Mouse (Mus musculus) brain, embryonic 14.5 days (tissue): ENCODE measurements at regions not wholly inside any gene's neighbourhood (a gene's known extent, or its start where the extent isn't known, plus 50 kb on each side); places are given as distances from the start of the nearest gene placed in this dataset.

Source experiments
- CTCF ChIP-seq: fragments of 200-500 bp; IDR thresholded peaks from 2 replicates; pipeline ENCODE4 v1.5.1; 2012; ENCODE audit warnings: inconsistent platforms, mild to moderate bottlenecking, moderate library complexity, borderline replicate concordance; ENCODE audit not compliant: insufficient read depth, insufficient read length; ENCODE audit errors: extremely low read depth
- POLR2A ChIP-seq: fragments of 200-500 bp; IDR thresholded peaks from 2 replicates; pipeline ENCODE4 v1.6.1; 2012; ENCODE audit warnings: mild to moderate bottlenecking, inconsistent platforms, borderline replicate concordance; ENCODE audit not compliant: poor library complexity, insufficient read depth, insufficient read length, severe bottlenecking; ENCODE audit errors: extremely low read depth

- no peak for TF ChIP-seq CTCF
- TF ChIP-seq POLR2A, result no peak
Measured at GRCm38 (mm10) chr16:84603465-84604205, 88.7 kb downstream of the A730009L09Rik start.
